14 mouse cellular contexts compared by ENCODE assay signal in the genomic region with DNA sequence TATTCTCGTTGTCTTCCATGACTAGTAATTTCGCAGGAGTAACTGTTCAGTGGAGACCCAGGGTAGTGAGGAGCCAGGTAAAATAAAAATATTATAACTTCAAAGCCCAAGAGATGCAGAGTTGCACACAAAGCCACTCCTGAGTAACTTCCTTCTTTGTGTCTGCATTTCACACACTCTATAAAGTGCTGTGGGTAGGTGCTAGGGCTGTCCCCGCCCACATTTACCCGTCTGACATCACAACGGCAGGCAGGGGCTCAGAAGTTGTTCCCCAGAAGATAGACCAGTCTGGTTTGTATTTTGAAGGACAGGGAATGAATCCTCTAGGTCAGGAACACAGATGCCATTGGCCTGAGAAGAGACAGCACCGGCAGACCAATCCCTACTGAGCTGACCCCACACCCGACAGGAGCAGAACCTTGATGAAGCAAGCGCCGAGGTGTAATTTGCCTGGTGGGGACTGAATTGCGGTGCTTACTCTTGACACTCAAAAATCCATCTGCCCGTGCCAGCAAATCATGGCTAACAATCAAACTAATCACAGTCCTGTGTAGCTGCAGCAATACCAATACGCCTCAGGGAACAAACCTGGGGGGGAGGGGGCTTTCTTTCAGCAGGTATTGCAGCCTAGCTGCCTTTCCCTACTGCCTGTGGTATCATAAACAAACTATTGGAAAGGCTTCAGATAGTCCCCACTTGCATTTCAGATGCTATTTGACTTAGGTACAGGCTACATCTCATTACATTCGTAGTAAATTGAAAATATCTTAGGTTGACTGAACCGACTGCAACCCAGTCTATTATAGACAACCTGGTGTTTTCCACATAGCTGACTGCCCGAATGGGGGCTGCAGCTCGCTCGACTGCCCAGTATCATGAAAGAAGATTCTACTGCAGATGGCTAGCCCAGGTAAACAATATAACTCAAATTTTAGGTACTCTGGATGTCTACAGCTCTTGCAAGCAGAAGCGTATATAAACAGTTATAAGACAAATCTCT.
DNase-seq lines count a peak whose midpoint lies in the region; ATAC-seq and TF ChIP-seq lines count a peak whose summit lies in the region.
"Had no signal": no experiment of that assay in that cellular context is flagged by ENCODE, and none has a peak within 500 bp of the region (broad histone marks: within the 10 kb centered on the region; RNA-seq: fewer than 3 reads in every experiment).

No protein-coding gene starts in this region.

- no peak overlapping the region for H3K27ac ChIP-seq in forebrain, embryonic 13.5 days
- no peak overlapping the region for H3K27ac ChIP-seq in forebrain, postnatal 0 days (ENCODE audit: low read depth, low read length)
- no peak overlapping the region for H3K27ac ChIP-seq in hindbrain, embryonic 15.5 days (replicated peaks)
- H3K27ac ChIP-seq in midbrain, postnatal 0 days (ENCODE audit: low read depth, low read length): no peak overlapping the region

- no peaks in the 10 kb centered on the region for H3K9me3 ChIP-seq in forebrain, embryonic 13.5 days (replicated peaks)
- no peaks in the 10 kb centered on the region for H3K9me3 ChIP-seq in forebrain, postnatal 0 days (ENCODE audit: low read length)
- H3K9me3 ChIP-seq in hindbrain, embryonic 15.5 days: no peaks in the 10 kb centered on the region
- H3K9me3 ChIP-seq in midbrain, postnatal 0 days (ENCODE audit: low read length): no peaks in the 10 kb centered on the region

- H3K27me3 ChIP-seq in forebrain, embryonic 13.5 days: no peaks in the 10 kb centered on the region
- H3K27me3 ChIP-seq in forebrain, postnatal 0 days (ENCODE audit: insufficient read depth, low read length): no peaks in the 10 kb centered on the region
- no peaks in the 10 kb centered on the region for H3K27me3 ChIP-seq in hindbrain, embryonic 15.5 days
- H3K27me3 ChIP-seq in midbrain, postnatal 0 days (ENCODE audit: insufficient read depth, low read length): no peaks in the 10 kb centered on the region

- ATAC-seq in forebrain, embryonic 13.5 days: 0 out of 2 replicates have a peak, but pooled peaks have one; percentile 19
- ATAC-seq in forebrain, postnatal 0 days: no peak
- peak; percentile 54; the same call in 1 of the 2 replicates for ATAC-seq in hindbrain, embryonic 15.5 days (ENCODE audit: low FRiP score, low read depth)
- no peak for ATAC-seq in midbrain, postnatal 0 days (ENCODE audit: low FRiP score)
- ATAC-seq in CD4-positive, CD25-positive, alpha-beta regulatory T cell, adult 4 months: no peak

- H3K4me3 ChIP-seq in forebrain, embryonic 13.5 days: no peak overlapping the region
- H3K4me3 ChIP-seq in forebrain, postnatal 0 days (ENCODE audit: low read depth, low read length): no peak overlapping the region
- H3K4me3 ChIP-seq in hindbrain, embryonic 15.5 days: no peak overlapping the region
- no peak overlapping the region for H3K4me3 ChIP-seq in midbrain, postnatal 0 days (ENCODE audit: low read depth, low read length)

- no peaks in the 10 kb centered on the region for H3K36me3 ChIP-seq in forebrain, embryonic 13.5 days (ENCODE audit: poor library complexity, severe bottlenecking)
- H3K36me3 ChIP-seq in forebrain, postnatal 0 days (ENCODE audit: insufficient read depth): no peaks in the 10 kb centered on the region
- no peaks in the 10 kb centered on the region for H3K36me3 ChIP-seq in hindbrain, embryonic 15.5 days
- H3K36me3 ChIP-seq in midbrain, postnatal 0 days (ENCODE audit: insufficient read depth, low read length): no peaks in the 10 kb centered on the region

- H3K9ac ChIP-seq in forebrain, embryonic 13.5 days: no peak overlapping the region
- no peak overlapping the region for H3K9ac ChIP-seq in forebrain, postnatal 0 days
- H3K9ac ChIP-seq in hindbrain, embryonic 15.5 days: no peak overlapping the region
- no peak overlapping the region for H3K9ac ChIP-seq in midbrain, postnatal 0 days (replicated peaks; ENCODE audit: low read length, poor library complexity, severe bottlenecking)

- H3K4me1 ChIP-seq in forebrain, embryonic 13.5 days: 0 out of 2 replicates have a peak, but pooled peaks cover 4% of the 10 kb centered on the region
- H3K4me1 ChIP-seq in forebrain, postnatal 0 days (ENCODE audit: insufficient read depth): no peaks in the 10 kb centered on the region
- H3K4me1 ChIP-seq in hindbrain, embryonic 15.5 days (replicated peaks): 0 out of 2 replicates have a peak, but pooled peaks cover 4% of the 10 kb centered on the region
- H3K4me1 ChIP-seq in midbrain, postnatal 0 days (ENCODE audit: insufficient read depth, low read length): no peaks in the 10 kb centered on the region

- DNase-seq in forebrain, postnatal 0 days: no peak
- DNase-seq in c-Kit-positive CD71-negative TER-119-negative erythroid progenitor cells, embryonic 14.5 days (ENCODE audit: low read depth): peak; percentile 10
- peak; percentile 23 for DNase-seq in midbrain, postnatal 0 days (ENCODE audit: low spot score)
- no peak for DNase-seq in left cerebral cortex, postnatal 4 days
- no peak for DNase-seq in kidney, postnatal 10 days
- DNase-seq: adrenal gland, postnatal 36 days; cerebellum, adult 11-12 months; heart, postnatal 36 days; kidney, adult 8-10 months; liver; lung, adult 2 months had no signal

- no peak overlapping the region for H3K4me2 ChIP-seq in forebrain, embryonic 13.5 days
- H3K4me2 ChIP-seq in forebrain, postnatal 0 days (ENCODE audit: low read depth): no peak overlapping the region
- H3K4me2 ChIP-seq in hindbrain, embryonic 15.5 days: peak overlapping the region; percentile 17; the same call in 1 of the 2 replicates
- no peak overlapping the region for H3K4me2 ChIP-seq in midbrain, postnatal 0 days (ENCODE audit: low read depth, low read length, poor library complexity, severe bottlenecking)

- intact Hi-C loops in left cerebral cortex, postnatal 4 days (cut with DNase I): no loop called here

- no peak for TF ChIP-seq CTCF in forebrain, postnatal 0 days (IDR thresholded peaks at IDR 0.05; ENCODE audit: low read depth)
- TF ChIP-seq CTCF in midbrain, postnatal 0 days (IDR thresholded peaks at IDR 0.05): no peak

- WGBS in forebrain, embryonic 13.5 days: 81% methylated on average over 18 of the region's 18 CpGs
- WGBS in forebrain, postnatal 0 days: 79% methylated on average over 18 of the region's 18 CpGs
- whole genome bisulfite sequencing in hindbrain, embryonic 15.5 days: 68% methylated on average over 18 of the region's 18 CpGs
- 77% methylated on average over 18 of the region's 18 CpGs for WGBS in midbrain, postnatal 0 days

Comparison
In these comparisons a context has a peak if more than half of its experiments do, and no peak if none do; other contexts are left out.
1. ATAC-seq: peak in forebrain, embryonic 13.5 days (single experiment) and hindbrain, embryonic 15.5 days (single experiment); none in forebrain, postnatal 0 days (single experiment), midbrain, postnatal 0 days (single experiment) and CD4-positive, CD25-positive, alpha-beta regulatory T cell, adult 4 months (single experiment).
2. DNase-seq: peak in c-Kit-positive CD71-negative TER-119-negative erythroid progenitor cells, embryonic 14.5 days (single experiment) and midbrain, postnatal 0 days (single experiment); none in forebrain, postnatal 0 days (single experiment), left cerebral cortex, postnatal 4 days (single experiment) and kidney, postnatal 10 days (single experiment).